13 mouse cellular contexts compared by ENCODE assay signal in the genomic region with DNA sequence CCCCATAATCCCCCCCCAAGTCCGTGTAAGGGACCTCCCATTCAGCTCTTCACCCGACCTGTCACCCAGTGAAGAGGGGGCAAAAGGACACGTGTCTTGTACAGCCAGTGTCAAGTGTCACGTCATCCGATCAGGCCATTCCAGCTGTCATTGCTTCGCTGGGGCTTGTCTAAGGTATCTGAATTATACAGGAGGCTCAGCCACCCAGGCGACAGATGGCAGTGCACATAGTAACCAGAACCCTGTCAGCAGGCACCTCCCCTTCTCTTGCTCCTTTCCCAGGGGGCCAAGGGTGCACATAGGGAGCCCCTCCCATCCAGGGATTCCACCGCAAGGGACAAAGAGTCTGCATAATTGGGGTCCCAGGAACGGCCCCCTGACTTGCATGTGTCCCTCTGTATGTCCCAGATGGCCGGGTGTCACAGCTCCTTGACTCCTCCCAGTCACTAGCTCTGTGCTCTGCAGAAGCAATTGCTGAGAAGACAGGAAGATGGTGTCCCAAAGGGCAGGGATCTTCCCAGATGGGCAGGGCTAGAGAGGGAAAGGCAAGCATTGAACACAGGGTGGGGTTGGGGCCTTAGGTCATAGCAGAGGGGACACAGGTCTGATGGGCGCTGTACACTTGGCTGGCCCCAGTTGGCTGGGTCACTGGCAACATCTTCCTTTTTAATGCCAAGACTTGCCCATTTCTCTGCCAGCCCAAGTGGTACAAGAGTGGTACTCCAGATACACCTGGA. TPM values are rescaled to one million over a fixed set of nuclear protein-coding genes. Genes with fewer than 3 reads are reported as not detected.
DNase-seq lines count a peak whose midpoint lies in the region; ATAC-seq and TF ChIP-seq lines count a peak whose summit lies in the region.
"Had no signal": no experiment of that assay in that cellular context is flagged by ENCODE, and none has a peak within 500 bp of the region (broad histone marks: within the 10 kb centered on the region; RNA-seq: fewer than 3 reads in every experiment).

No protein-coding gene starts in this region.

- peaks cover 4 to 5% of the 10 kb centered on the region in 2 experiments; a peak in 2 of 4 replicates for H3K4me1 ChIP-seq in heart, embryonic 14.5 days (ENCODE audit: control insufficient read depth in 2 of 2, insufficient read depth in 2 of 2, low read length in 2 of 2)
- H3K4me1 ChIP-seq in neural tube, embryonic 11.5 days (ENCODE audit: control insufficient read depth, insufficient read depth, low read length): no peaks in the 10 kb centered on the region; the same call in 1 of the 2 replicates
- no peaks in the 10 kb centered on the region for H3K4me1 ChIP-seq in limb, embryonic 14.5 days (ENCODE audit: control insufficient read depth, insufficient read depth, low read length)
- no peaks in the 10 kb centered on the region for H3K4me1 ChIP-seq in stomach, postnatal 0 days (replicated peaks; ENCODE audit: control insufficient read depth, insufficient read depth)
- H3K4me1 ChIP-seq: liver, embryonic 13.5 days had no signal

- H3K27ac ChIP-seq in heart, embryonic 14.5 days (replicated peaks in 1 of 2; ENCODE audit: control insufficient read depth in 1 of 2, insufficient read depth in 1 of 2, low read depth in 2 of 2, low read length in 2 of 2): no peak overlapping the region
- H3K27ac ChIP-seq in neural tube, embryonic 11.5 days (ENCODE audit: low read depth, low read length): no peak overlapping the region
- H3K27ac ChIP-seq in limb, embryonic 14.5 days (replicated peaks; ENCODE audit: low read depth, low read length): no peak overlapping the region
- no peak overlapping the region for H3K27ac ChIP-seq in stomach, postnatal 0 days (replicated peaks)
- H3K27ac ChIP-seq: liver, embryonic 13.5 days had no signal

- H3K27me3 ChIP-seq in heart, embryonic 14.5 days (ENCODE audit: control insufficient read depth, insufficient read depth, low read length): no peaks in the 10 kb centered on the region
- no peaks in the 10 kb centered on the region for H3K27me3 ChIP-seq in neural tube, embryonic 11.5 days (ENCODE audit: control insufficient read depth, insufficient read depth, low read length)
- no peaks in the 10 kb centered on the region for H3K27me3 ChIP-seq in limb, embryonic 14.5 days (ENCODE audit: control insufficient read depth, insufficient read depth, low read length)
- H3K27me3 ChIP-seq in stomach, postnatal 0 days (ENCODE audit: control insufficient read depth, insufficient read depth, low read length): no peaks in the 10 kb centered on the region

- no peak for ATAC-seq in heart, embryonic 14.5 days (ENCODE audit: insufficient number of reproducible peaks, insufficient read depth, low FRiP score, low read depth)
- ATAC-seq in neural tube, embryonic 11.5 days (ENCODE audit: insufficient read depth, low FRiP score, low TSS enrichment): no peak; the same call in 1 of the 2 replicates
- ATAC-seq in limb, embryonic 14.5 days (ENCODE audit: low FRiP score, low read depth): peak; percentile 78
- 0 out of 2 replicates have a peak, but pooled peaks have one; percentile 36 for ATAC-seq in stomach, postnatal 0 days (ENCODE audit: low FRiP score, low TSS enrichment)

- no peak overlapping the region; the same call in 1 of the 2 replicates for H3K4me2 ChIP-seq in heart, embryonic 14.5 days (ENCODE audit: low read length)
- no peak overlapping the region for H3K4me2 ChIP-seq in neural tube, embryonic 11.5 days (ENCODE audit: low read depth)
- H3K4me2 ChIP-seq in limb, embryonic 14.5 days (replicated peaks; ENCODE audit: low read depth, low read length, severe bottlenecking): no peak overlapping the region
- H3K4me2 ChIP-seq in stomach, postnatal 0 days (replicated peaks; ENCODE audit: low read depth): no peak overlapping the region
- H3K4me2 ChIP-seq: liver, embryonic 13.5 days had no signal

- no peak for TF ChIP-seq EP300 in stomach, postnatal 0 days (optimal IDR thresholded peaks at IDR 0.05)

- peak overlapping the region; percentile 21; the same call in 1 of the 2 replicates for H3K9ac ChIP-seq in heart, embryonic 14.5 days (ENCODE audit: low read length)
- H3K9ac ChIP-seq in neural tube, embryonic 11.5 days (ENCODE audit: low read length): no peak overlapping the region
- no peak overlapping the region for H3K9ac ChIP-seq in limb, embryonic 14.5 days (ENCODE audit: low read depth, low read length, severe bottlenecking)
- H3K9ac ChIP-seq in stomach, postnatal 0 days (ENCODE audit: low read length): no peak overlapping the region
- H3K9ac ChIP-seq: liver, embryonic 13.5 days had no signal

- 26% methylated on average over 11 of the region's 11 CpGs for WGBS in heart, embryonic 14.5 days
- WGBS in neural tube, embryonic 11.5 days: 22% methylated on average over 11 of the region's 11 CpGs
- 26% methylated on average over 11 of the region's 11 CpGs for WGBS in limb, embryonic 14.5 days
- 28% methylated on average over 11 of the region's 11 CpGs for WGBS in stomach, postnatal 0 days

- H3K36me3 ChIP-seq in heart, embryonic 14.5 days (ENCODE audit: control insufficient read depth, insufficient read depth, low read length): no peaks in the 10 kb centered on the region
- no peaks in the 10 kb centered on the region for H3K36me3 ChIP-seq in neural tube, embryonic 11.5 days (ENCODE audit: control insufficient read depth, insufficient read depth, low read length)
- H3K36me3 ChIP-seq in limb, embryonic 14.5 days (ENCODE audit: control insufficient read depth, insufficient read depth, low read length): no peaks in the 10 kb centered on the region
- no peaks in the 10 kb centered on the region for H3K36me3 ChIP-seq in stomach, postnatal 0 days (ENCODE audit: control insufficient read depth, insufficient read depth, low read length)
- H3K36me3 ChIP-seq: liver, embryonic 13.5 days had no signal

- H3K4me3 ChIP-seq in heart, embryonic 14.5 days (ENCODE audit: control insufficient read depth in 1 of 2, insufficient read depth in 1 of 2, low read depth in 1 of 2, low read length in 2 of 2): no peak overlapping the region
- H3K4me3 ChIP-seq in neural tube, embryonic 11.5 days (ENCODE audit: low read depth, low read length): no peak overlapping the region
- H3K4me3 ChIP-seq in limb, embryonic 14.5 days (replicated peaks; ENCODE audit: low read length): no peak overlapping the region
- H3K4me3 ChIP-seq in stomach, postnatal 0 days (ENCODE audit: low read depth, low read length): no peak overlapping the region
- H3K4me3 ChIP-seq: liver, embryonic 13.5 days had no signal

- no peak for TF ChIP-seq POLR2A in limb, embryonic 14.5 days (IDR thresholded peaks at IDR 0.05; ENCODE audit: borderline replicate concordance, extremely low read depth, insufficient read depth, insufficient read length)

- TF ChIP-seq CTCF in stomach, postnatal 0 days (IDR thresholded peaks at IDR 0.05; ENCODE audit: low read depth): no peak

- H3K9me3 ChIP-seq in heart, embryonic 14.5 days (ENCODE audit: control insufficient read depth, low read length): no peaks in the 10 kb centered on the region
- no peaks in the 10 kb centered on the region for H3K9me3 ChIP-seq in neural tube, embryonic 11.5 days (ENCODE audit: control insufficient read depth, low read length)
- no peaks in the 10 kb centered on the region for H3K9me3 ChIP-seq in limb, embryonic 14.5 days (ENCODE audit: control insufficient read depth, low read length)
- no peaks in the 10 kb centered on the region for H3K9me3 ChIP-seq in stomach, postnatal 0 days (ENCODE audit: control insufficient read depth, low read length)
- H3K9me3 ChIP-seq: liver, embryonic 13.5 days had no signal

- DNase-seq in heart, postnatal 4 days: no peak
- DNase-seq in neural tube, embryonic 11.5 days (ENCODE audit: low spot score): peak; percentile 49
- DNase-seq in neural tube, embryonic 10.5 days (ENCODE audit: extremely low spot score, low spot score): no peak
- DNase-seq in limb, embryonic 14.5 days (ENCODE audit: low spot score): peak; percentile 7
- DNase-seq in stomach, postnatal 0 days (ENCODE audit: low spot score): no peak
- DNase-seq in urinary bladder, adult 18-20 months (ENCODE audit: low spot score in 2 of 2): no peak
- no peak for DNase-seq in lung, postnatal 36 days
- DNase-seq: kidney, adult 8-10 months; liver, embryonic 13.5 days; thymus, postnatal 14 days had no signal

RNA-seq across cellular contexts. Expression of a gene that starts 39.1 kb away (rescaled TPM):
- 0.09 TPM in 1 of 2 replicates, not detected in the other for polyA plus RNA-seq in heart, embryonic 14.5 days (2014; fragmentation: Nextera tagmentation; extraction: Ambion mirVana)
- total RNA-seq in heart, postnatal 4 days (2021): not detected
- polyA plus RNA-seq in neural tube, embryonic 11.5 days (2014; fragmentation: Nextera tagmentation; extraction: Ambion mirVana): 19.6 and 25.3 TPM in 2 replicates
- 0.03 TPM in 2 replicates for polyA plus RNA-seq in limb, embryonic 14.5 days (2012; rRNA removed)
- polyA plus RNA-seq in limb, embryonic 14.5 days (2014; fragmentation: Nextera tagmentation; extraction: Ambion mirVana): not detected in 2 replicates
- not detected in 2 replicates for polyA plus RNA-seq in stomach, postnatal 0 days (2015; fragmentation: Nextera tagmentation; extraction: Ambion mirVana)
- total RNA-seq: megakaryocyte progenitor cell, adult 5-6 weeks had no signal
- polyA plus RNA-seq: cortical plate, adult 2 months; liver, embryonic 13.5 days had no signal

RNA-seq across cellular contexts. Expression of a gene that starts 46.0 kb away (rescaled TPM):
- polyA plus RNA-seq in heart, embryonic 14.5 days (2014; fragmentation: Nextera tagmentation; extraction: Ambion mirVana): 6.2 and 6.9 TPM in 2 replicates
- 10 to 100 TPM; 11.1 to 11.4 TPM for total RNA-seq in heart, postnatal 4 days (2021)
- 8.2 and 9.8 TPM in 2 replicates for polyA plus RNA-seq in neural tube, embryonic 11.5 days (2014; fragmentation: Nextera tagmentation; extraction: Ambion mirVana)
- polyA plus RNA-seq in limb, embryonic 14.5 days (2012; rRNA removed): 6.4 and 11.8 TPM in 2 replicates
- polyA plus RNA-seq in limb, embryonic 14.5 days (2014; fragmentation: Nextera tagmentation; extraction: Ambion mirVana): 5.0 and 5.3 TPM in 2 replicates
- 12.6 and 13.3 TPM in 2 replicates for polyA plus RNA-seq in stomach, postnatal 0 days (2015; fragmentation: Nextera tagmentation; extraction: Ambion mirVana)

Comparison
In these comparisons a context has a peak if more than half of its experiments do, and no peak if none do; other contexts are left out.
1. DNase-seq: peak in neural tube, embryonic 11.5 days (single experiment) and limb, embryonic 14.5 days (single experiment); none in heart, postnatal 4 days (single experiment), neural tube, embryonic 10.5 days (single experiment), stomach, postnatal 0 days (single experiment), urinary bladder, adult 18-20 months (0 of 2) and lung, postnatal 36 days (single experiment).
2. ATAC-seq: peak in limb, embryonic 14.5 days (single experiment) and stomach, postnatal 0 days (single experiment); none in heart, embryonic 14.5 days (single experiment) and neural tube, embryonic 11.5 days (single experiment).
3. RNA of a gene that starts 39.1 kb away (polyA plus RNA-seq): 19.6 to 25.3 TPM in neural tube, embryonic 11.5 days; 0.09 TPM in heart, embryonic 14.5 days, 0.03 TPM in limb, embryonic 14.5 days and not detected in stomach, postnatal 0 days; every median in the first group is over 10 times any median in the second.